Mouse (Mus musculus) cerebellum, adult 18-20 months (tissue): ENCODE data around the gene Psmb9.
"Not testable (repeated sequence)": the region's sequence is repeated elsewhere in the genome, so short reads cannot be mapped to it uniquely, and the experiment has no call there.

Experiments
- DNase-seq, 2 experiments: peaks; one replicate each; pipeline ENCODE4 v3.0.0; 2021

Psmb9 gene

DNA sequence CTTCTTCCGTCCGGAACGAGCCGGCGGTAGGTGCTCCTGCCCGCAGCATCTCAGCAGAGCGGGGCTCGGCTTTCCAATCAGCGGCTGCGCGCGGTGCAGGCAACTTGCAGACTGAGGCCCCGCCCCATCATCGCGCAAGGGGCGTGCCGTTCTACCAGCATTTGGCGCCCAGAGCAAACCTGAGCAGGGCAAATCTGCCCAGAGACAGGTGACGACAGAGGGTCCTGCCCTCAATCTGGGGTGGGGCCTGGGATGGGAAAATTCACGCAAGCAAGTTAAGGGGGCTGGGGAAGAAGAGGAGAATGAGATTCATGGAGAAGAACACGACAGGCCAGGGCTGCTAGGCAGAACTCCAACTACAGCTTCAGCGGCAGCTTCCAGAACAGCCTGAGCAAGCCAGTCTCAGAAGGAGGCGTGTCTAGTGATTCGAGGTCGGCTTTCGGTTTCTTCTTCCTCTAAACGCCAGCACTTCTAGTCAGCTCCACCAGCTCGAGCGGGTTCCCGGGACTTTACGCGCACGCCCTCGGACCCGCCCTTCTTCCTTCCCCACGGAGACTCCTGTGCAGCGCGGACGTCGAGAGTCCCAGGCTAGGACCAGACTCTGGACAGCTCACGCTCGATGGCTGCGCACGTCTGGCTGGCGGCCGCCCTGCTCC lies at the start of gene Psmb9, which contains the start of gene Tap1:
Psmb9 (minus strand) TSS at position 504 of the 656 bp plus-strand sequence.
Tap1 (plus strand) TSS at position 293 of the 656 bp plus-strand sequence.
- peak; percentile 84 to 86 for DNase-seq

DNA sequence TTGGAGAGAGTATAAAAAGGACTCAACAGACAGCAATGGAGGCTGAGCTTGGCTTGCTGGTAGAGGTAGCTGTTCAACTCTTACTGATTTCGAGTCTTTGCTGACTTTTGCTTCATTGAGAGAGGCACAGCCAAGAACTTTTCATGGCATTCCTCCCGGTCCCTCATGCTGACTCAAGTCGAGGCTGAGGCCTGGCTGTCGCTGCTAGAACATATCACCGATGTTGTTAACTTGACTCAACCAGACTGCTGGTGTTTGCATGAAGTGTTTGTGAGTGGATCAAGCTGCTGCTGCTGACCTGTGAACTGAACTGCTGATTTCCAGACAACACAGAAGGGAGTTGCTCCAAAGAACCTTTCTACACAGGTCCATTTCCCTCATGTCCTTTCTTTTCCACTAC lies 49.1 kb upstream of the Psmb9 start:
- no peak for DNase-seq

DNA sequence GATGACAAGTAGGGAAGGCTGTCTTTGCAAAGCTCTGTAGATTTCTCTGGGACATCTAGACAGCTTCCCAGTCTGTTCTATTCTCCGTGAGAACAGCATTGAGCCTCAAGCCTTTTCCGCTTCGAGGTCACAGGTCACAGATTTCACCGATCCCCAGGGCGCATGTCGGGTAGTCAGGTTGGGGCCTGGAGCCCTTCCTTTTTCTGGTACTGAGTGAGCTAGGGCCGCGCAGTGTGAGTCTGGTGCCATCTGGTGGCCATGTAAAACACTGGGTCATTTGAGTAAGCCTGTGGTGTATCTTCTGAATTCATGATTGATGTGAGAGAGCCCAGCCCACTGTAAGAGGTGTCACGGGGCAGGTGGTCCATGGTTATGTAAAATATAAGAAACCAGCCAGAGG lies 47.4 kb upstream of the Psmb9 start:
- peak; percentile 62 for DNase-seq

DNA sequence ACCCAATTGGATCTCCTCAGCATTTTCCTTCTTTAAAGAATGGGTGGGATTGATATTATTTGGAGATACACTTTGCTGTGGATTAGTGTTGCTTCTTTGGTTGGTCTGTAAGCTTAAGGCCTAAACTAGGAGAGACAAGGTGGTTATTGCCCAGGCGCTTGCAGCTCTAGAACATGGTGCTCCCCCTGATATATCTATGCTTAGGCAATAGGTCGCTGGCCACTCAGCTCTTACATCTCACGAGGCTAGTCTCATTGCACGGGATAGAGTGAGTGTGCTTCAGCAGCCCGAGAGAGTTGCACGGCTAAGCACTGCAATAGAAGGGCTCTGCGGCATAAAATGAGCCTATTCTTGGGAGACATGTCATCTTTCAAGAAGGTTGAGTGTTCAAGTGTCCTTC lies 44.5 kb upstream of the Psmb9 start:
- not testable (repeated sequence) for DNase-seq

DNA sequence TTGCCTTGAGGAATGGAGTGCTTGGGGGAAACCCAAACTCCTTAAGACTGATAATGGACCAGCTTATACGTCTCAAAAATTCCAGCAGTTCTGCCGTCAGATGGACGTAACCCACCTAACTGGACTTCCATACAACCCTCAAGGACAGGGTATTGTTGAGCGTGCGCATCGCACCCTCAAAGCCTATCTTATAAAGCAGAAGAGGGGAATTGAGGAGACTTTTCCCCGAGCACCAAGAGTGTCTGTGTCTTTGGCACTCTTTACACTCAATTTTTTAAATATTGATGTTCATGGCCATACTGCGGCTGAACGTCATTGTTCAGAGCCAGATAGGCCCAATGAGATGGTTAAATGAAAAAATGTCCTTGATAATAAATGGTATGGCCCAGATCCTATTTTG lies 43.4 kb upstream of the Psmb9 start:
- not testable (repeated sequence) for DNase-seq

DNA sequence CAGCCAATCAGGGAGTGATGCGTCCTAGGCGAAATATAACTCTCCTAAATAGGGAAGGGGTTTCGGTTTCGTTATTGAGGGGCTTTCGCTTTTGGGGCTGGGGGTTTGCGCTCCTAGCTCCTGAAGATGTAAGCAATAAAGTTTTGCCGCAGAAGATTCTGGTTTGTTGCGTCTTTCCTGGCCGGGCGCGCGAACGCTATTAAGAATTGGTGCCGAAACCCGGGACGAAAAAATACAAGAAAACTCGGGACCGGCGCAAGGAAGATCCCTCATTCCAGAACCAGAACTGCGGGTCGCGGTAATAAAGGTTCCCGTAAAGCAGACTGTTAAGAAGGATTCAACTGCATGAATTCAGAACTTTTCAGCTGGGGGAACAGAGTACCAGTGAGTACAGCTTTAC lies 38.3 kb upstream of the Psmb9 start:
- not testable (repeated sequence) for DNase-seq

DNA sequence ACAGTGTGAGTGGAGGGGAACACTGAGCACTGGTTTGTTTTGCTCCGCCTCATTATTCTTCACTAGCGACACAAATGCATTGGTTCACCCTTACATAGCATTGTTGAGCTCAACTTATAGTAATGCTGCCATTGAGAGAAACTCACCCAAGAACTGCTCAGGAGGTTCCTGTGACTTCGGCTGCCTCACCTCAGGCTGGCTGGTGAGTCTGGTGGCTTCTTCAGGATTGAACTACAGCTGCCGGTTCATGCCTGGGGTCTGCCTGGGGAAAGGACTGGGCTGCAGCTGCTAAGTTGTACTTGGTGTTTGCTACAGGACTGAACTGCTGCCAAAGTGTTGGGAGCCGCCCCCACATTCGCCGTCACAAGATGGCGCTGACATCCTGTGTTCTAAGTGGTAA lies 37.9 kb upstream of the Psmb9 start:
- DNase-seq: no peak

DNA sequence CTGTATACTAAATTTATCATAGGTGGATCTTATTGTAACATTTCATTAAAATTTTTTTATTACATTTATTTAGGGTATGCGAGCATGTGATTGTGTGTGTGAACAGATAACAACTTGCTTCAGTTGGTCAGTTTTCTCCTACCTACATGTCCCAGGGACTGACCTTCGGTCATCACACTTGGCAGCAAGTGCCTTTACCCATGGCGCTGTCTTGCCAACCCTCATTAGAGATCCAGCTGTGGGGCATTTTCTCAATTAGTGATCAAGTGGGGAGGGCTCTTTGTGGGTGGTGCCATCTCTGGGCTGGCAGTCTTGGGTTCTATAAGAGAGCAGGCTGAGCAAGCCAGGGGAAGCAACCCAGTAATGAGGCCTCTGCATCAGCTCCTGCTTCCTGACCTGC lies 37.3 kb upstream of the Psmb9 start:
- no peak for DNase-seq

DNA sequence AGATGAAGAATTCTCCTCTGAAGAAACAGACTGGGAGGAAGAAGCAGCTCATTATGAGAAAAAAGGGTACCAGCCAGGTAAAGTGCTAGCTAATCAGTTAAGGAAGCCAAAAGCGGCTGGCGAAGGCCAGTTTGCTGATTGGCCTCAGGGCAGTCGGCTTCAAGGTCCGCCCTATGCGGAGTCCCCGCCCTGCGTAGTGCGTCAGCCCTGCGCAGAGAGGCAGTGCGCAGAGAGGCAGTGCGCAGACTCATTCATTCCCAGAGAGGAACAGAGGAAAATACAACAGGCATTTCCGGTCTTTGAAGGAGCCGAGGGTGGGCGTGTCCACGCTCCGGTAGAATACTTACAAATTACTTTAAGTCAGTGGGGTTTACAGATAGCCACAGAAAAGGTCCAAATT lies 32.8 kb upstream of the Psmb9 start:
- not testable (repeated sequence) for DNase-seq

DNA sequence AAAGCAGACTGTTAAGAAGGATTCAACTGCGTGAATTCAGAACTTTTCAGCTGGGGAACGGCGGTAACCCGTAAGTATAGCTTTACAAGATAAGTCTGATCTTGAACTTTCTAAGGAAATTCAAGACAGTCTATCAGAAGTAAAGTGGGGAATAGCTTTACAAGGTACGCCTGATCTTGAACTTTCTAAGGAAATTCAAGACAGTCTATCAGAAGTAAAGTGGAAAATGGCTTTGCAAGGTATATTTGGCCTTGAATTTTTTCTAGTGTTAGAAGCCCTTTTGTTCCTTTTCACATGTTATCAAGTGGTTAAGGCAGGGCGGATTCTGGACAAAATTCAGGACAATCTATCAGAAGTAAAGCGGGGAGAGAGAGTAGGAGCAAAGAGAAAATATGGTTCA lies 32.2 kb upstream of the Psmb9 start:
- not testable (repeated sequence) for DNase-seq

DNA sequence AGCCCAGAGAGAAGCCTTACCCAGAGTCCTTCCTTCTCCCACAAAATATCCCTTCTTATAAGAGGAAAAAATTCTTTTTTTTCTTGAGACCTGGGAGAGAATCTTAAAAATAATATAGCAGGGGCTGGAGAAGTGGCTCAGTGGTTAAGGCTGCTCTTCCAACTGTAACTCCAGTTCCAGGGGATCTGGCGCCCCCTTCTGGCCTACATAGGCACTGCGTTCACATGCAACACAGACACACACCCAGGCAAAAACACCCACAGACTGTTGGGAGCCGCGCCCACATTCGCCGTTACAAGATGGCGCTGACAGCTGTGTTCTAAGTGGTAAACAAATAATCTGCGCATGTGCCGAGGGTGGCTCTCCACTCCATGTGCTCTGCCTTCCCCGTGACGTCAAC lies 31.5 kb upstream of the Psmb9 start:
- not testable (repeated sequence) for DNase-seq

DNA sequence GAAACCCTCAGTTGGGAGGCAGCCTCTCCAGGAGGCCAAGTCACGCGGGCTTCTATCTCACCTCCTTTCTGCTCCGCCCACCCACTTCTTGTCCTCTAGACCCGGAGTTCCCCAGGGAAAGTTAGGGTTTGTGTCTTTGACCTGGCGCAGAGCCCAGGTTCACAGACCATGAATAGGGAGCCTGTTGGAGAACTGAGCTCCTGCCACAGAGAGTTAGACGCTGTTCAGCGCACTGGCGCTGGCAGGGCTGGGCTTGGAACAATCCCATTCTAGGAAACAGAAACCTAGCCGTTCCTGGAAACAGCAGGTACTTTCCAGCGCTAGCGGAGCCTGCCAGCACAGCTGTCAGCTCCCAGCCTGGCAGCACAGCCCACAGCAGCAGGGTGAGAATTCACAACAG lies 31.1 kb upstream of the Psmb9 start:
- no peak for DNase-seq

DNA sequence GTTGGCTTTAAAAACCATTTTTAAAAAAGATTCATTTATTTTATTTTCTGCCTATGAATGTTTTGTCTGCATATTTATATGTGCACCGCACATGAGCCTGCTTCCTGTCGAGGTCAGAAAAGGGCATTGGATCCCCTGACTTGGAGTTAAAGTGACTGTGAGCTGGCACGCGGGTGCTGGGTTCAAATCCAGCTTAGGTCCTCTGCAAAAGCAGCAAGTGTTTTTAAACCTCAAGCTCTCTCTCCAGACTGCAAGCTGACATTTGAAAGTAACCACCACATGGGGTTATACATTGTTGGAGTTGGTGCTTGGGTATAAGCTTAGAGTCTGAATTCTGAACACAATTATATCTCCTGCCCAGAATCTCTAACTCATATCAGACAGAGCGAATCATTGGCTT lies 30.4 kb upstream of the Psmb9 start:
- DNase-seq: no peak

DNA sequence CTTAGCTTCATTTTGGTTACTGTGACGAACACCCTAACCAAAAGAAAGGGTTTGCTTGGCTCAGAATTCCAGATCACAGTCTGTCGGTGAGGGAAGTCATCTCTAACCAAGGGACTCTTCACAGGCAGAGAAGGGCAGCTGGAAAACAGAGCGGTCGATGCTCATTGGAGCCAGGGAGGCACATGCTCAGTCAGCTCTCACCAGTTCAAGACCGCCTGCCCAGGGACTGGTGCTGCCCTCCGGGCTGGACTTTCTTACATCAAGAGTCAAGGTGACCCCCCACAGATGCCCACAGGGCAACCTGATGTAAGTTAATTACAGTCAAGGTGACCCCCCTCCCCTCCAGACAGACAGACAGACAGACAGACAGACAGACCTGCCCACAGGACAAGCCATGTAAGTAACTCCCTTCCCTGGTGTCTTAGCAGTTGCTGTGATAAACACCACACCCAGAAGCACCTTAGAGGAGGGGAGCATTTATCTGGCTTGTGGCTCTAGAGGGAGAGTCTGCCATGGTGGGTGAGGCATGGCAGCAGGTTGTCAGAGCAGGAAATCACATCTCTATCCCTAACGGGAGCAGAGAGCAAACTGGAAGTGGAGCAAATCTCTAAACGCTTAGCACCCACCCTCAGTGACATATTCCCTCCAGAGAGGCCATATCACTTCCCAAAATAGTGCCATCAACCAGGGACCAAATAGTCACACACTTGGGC lies 29.8 kb upstream of the Psmb9 start:
- no peak for DNase-seq

DNA sequence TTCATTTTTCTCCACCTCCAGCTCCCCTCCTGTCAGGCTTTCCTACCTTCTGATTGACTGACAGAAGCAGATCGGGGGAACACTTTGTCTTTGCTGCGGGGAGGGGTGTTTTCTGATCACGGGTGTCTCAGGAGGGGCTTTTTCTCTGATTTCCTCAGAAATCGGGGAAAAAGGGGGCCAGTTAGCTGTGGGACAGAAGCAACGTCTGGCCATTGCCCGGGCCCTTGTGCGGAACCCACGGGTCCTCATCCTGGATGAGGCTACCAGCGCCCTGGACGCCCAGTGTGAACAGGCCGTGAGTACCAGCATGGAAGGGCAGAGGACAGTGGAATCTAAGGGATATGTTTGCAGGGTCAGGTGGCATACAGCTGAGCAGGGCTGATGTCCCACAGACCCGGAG lies 27.6 kb upstream of the Psmb9 start:
- DNase-seq: no peak

DNA sequence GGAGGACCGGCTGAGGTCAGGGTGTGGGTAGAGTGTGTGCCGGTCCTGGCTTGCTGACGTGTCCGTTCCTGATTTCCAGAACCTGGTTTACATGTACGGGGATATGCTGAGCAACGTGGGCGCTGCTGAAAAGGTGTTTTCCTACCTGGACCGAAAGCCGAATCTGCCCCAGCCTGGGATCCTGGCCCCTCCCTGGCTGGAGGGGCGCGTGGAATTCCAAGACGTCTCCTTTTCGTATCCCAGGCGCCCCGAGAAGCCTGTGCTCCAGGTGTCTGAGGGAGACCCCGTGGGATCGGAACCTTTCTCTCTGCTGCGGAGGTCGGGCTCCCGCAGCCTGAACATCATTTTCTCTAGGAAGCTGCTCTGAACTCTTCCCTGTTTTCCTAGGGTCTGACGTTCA lies 26.4 kb upstream of the Psmb9 start:
- no peak for DNase-seq

DNA sequence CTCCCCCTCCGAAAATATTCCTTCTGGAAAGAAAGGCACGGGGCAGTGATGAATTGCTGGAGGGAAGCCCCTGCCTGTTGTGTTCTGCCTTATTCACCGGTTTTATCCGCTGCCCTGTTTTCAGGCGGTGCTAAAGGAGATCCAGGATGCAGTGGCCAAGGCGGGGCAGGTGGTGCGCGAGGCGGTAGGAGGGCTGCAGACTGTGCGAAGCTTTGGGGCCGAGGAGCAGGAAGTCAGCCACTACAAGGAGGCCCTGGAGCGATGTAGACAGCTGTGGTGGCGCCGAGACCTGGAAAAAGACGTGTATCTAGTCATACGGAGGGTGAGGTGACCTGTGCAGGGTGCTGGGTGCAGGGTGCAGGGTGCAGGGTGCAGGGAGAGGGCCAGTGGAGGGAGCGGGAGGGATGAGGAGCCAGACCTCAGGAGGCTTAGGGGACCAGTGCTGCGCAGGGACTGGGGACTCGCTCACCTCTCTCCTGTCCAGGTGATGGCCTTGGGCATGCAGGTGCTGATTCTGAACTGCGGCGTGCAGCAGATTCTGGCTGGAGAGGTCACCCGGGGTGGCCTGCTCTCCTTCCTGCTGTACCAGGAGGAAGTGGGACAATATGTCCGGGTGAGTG lies 24.3 kb upstream of the Psmb9 start:
- no peak for DNase-seq

DNA sequence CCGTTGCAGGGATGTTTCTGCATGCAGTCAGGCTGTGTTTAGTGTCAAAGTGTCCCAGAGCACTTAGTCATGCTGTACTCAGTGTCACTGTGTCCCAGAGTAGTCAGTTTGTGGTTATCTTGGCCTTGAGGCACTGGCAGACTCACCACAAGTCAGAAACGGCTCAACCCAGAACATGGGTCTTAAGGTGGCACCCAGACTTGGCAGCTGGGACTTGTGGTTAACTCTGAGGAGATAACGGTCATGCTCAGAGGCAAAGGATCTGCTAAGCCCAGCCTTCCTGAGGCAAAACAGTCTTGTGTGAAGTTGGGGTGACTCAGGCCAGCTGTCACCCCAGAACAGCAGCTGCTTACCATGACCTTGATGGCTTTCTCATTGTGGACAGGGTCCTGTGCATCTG lies 23.0 kb upstream of the Psmb9 start:
- no peak for DNase-seq

DNA sequence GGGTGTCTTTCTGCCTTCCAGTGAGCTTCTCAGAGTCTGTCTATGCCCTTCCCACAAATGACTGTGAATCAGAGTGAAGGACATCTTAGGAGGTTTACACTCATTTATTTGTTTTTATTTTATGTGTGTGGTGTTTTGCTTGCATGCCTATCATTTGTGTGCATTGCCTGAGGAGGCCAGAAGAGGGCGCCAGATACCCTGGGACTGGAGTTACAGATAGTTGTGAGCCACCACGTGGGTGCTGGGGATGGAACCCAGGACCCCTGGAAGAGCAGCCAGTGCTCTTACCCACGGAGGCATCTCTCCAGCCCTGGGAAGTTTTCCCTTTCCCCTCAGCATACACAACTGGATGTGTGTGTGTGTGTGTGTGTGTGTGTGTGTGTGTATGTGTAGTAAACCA lies 22.1 kb upstream of the Psmb9 start:
- no peak for DNase-seq

DNA sequence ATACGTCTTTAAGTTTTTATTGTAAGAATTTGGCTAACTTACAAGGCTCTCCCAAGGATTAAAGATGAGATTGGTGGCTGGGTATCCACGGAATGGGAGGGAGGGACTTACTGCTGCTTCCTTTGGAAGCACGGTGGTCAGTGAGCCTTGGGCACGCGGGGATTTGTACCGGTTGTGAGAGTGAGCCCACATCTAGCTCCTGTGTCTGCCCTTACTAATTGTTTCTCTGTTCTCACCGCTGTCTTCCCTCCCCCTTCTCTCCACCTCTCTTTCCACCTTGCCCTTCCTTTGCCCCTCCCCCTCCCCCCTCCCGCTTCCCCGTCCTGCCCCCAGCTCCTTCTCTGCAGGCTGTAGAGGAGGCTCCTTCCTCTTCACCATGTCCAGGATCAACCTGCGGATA lies 20.9 kb upstream of the Psmb9 start:
- DNase-seq: no peak

DNA sequence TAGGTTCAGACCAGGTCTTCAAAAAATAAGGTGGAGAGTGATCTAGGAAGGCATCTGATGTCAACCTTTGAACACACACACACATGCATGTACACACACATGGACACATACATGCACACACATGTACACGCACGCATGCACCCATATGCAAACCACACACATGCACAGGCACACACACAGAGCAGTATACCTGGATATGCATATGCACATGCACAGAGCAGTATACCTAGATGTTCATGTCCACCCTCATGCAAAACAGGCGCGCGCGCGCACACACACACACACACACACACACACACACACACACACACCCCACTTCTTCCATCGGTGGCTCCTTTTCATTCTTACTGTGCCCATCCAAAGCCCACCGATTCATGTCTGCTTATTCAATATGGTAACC lies 20.3 kb upstream of the Psmb9 start:
- no peak for DNase-seq

DNA sequence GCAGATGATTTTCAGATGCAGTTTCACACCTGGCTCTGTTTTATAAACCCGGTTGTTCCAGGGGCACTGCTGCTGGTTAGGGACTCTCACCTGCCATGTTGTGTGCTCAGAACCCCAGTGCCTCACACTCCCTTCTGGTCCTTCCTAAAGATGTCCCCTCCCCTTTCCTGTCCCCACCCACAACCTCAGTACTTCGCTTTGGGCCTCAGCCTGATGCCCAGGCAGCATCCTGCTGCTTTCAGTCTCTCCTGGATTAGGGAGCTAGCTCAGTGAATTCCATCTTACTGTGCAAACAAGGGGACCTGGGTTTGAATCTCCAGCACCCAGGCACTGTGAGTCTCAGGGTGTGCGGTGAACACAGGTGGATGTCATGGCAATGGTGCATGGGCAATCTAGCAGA lies 19.9 kb upstream of the Psmb9 start:
- DNase-seq: no peak

DNA sequence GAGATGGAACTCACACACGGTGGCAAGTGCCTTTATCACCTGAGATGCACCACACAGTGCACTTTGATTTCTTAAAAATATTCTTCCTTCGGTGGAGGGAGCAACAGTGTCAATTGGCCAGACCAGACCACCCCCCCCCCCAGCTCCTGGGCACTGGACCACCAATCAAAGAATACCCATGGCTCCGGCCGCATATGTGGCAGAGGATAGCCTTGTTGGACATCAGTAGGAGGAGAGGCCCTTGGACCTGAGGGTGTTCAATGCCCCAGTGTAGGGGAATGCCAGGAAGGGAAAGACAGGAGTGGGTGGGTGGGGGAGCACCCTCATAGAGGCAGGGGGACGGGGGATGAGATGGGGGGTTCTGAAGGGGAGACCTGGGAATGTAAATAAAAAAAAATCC lies 19.2 kb upstream of the Psmb9 start:
- no peak for DNase-seq

DNA sequence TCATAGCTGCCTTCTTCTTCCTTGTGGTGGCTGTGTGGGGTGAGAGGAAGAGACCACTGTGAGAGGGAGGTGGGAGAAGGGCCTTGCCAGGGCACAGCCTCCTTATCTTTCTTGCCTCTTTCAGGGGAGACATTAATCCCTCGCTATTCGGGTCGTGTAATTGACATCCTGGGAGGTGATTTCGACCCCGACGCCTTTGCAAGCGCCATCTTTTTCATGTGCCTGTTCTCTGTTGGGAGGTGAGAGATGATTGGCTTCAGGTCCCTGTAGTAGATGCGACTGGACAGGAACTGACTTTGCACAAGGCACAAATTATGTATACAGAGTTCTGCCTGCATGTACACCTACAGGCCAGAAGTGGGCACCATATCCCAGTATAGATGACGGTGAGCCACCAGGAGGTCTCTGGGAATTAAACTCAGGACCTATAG lies 18.2 kb upstream of the Psmb9 start:
- peak; percentile 26 to 27 for DNase-seq
